Mouse (Mus musculus) heart, postnatal 25 days (tissue): ENCODE measurements at regions not wholly inside any gene's neighbourhood (a gene's known extent, or its start where the extent isn't known, plus 50 kb on each side); places are given as distances from the start of the nearest gene placed in this dataset.

Source experiments
- DNase-seq: peaks from one replicate; pipeline ENCODE4 v3.0.0; 2022; ENCODE audit warnings: low spot score
- intact Hi-C: fragments of 180-260 bp; cut with DNase I; formaldehyde crosslinking; loops from one replicate; pipeline ENCODE4 v1.15.1; 2025

GRCm38 (mm10) chr6:93410416-93411076 lies 467.3 kb upstream of the Adamts9 start:
- no peak for DNase-seq
- intact Hi-C loops: no loop called here

GRCm38 (mm10) chr6:93398551-93398950 lies 455.3 kb upstream of the Adamts9 start:
- DNase-seq: no peak
- intact Hi-C loops: no loop called here

GRCm38 (mm10) chr6:93397074-93397473 lies 453.8 kb upstream of the Adamts9 start:
- intact Hi-C loops: no loop called here
- no peak for DNase-seq

- intact Hi-C loops: no loop called here
- no peak for DNase-seq
Observed at GRCm38 (mm10) chr6:93395952-93396351, 452.7 kb upstream of the Adamts9 start.

GRCm38 (mm10) chr6:93395296-93395695 lies 452.0 kb upstream of the Adamts9 start:
- DNase-seq: no peak
- intact Hi-C loops: no loop called here

GRCm38 (mm10) chr6:93393551-93393950 lies 450.3 kb upstream of the Adamts9 start:
- no peak for DNase-seq
- intact Hi-C loops: no loop called here

GRCm38 (mm10) chr6:93392402-93392801 lies 449.1 kb upstream of the Adamts9 start:
- DNase-seq: no peak
- intact Hi-C loops: no loop called here

- intact Hi-C loops: no loop called here
- no peak for DNase-seq
Observed at GRCm38 (mm10) chr6:93391166-93391565, 447.9 kb upstream of the Adamts9 start.

- no peak for DNase-seq
- intact Hi-C loops: no loop called here
Observed at GRCm38 (mm10) chr6:93371341-93371740, 428.0 kb upstream of the Adamts9 start.

GRCm38 (mm10) chr6:93363846-93364245 lies 420.6 kb upstream of the Adamts9 start:
- no peak for DNase-seq
- intact Hi-C loops: no loop called here

- no peak for DNase-seq
- intact Hi-C loops: no loop called here
Observed at GRCm38 (mm10) chr6:93353353-93354125, 410.2 kb upstream of the Adamts9 start.

- intact Hi-C loops: no loop called here
- DNase-seq: no peak
Observed at GRCm38 (mm10) chr6:93349936-93350700, 406.8 kb upstream of the Adamts9 start.

- no peak for DNase-seq
- intact Hi-C loops: no loop called here
Observed at GRCm38 (mm10) chr6:93348141-93348540, 404.8 kb upstream of the Adamts9 start.

GRCm38 (mm10) chr6:93328683-93329082 lies 385.4 kb upstream of the Adamts9 start:
- intact Hi-C loops: no loop called here
- no peak for DNase-seq

- DNase-seq: no peak
- intact Hi-C loops: no loop called here
Observed at GRCm38 (mm10) chr6:93327930-93328329, 384.6 kb upstream of the Adamts9 start.

- intact Hi-C loops: no loop called here
Observed at GRCm38 (mm10) chr6:93323881-93324280, 380.6 kb upstream of the Adamts9 start.

GRCm38 (mm10) chr6:93314625-93315024 lies 371.3 kb upstream of the Adamts9 start:
- intact Hi-C loops: loop anchor here (5.0 to 10.0 kb wide), 3 partner anchors 42 to 220 kb away; no protein-coding TSS in a partner anchor
- DNase-seq: no peak

More at GRCm38 (mm10) chr6:93323881-93324280, 380.6 kb upstream of the Adamts9 start:
- no peak for DNase-seq

- DNase-seq: no peak
- intact Hi-C loops: no loop called here
Observed at GRCm38 (mm10) chr6:93305176-93305575, 361.9 kb upstream of the Adamts9 start.

- no peak for DNase-seq
- intact Hi-C loops: no loop called here
Observed at GRCm38 (mm10) chr6:93297975-93298374, 354.7 kb upstream of the Adamts9 start.

GRCm38 (mm10) chr6:93291711-93292110 lies 348.4 kb upstream of the Adamts9 start:
- no peak for DNase-seq
- intact Hi-C loops: no loop called here

GRCm38 (mm10) chr6:93288421-93288820 lies 345.1 kb upstream of the Adamts9 start:
- intact Hi-C loops: loop anchor here (5.0 kb wide), 2 partner anchors 154 to 249 kb away; no protein-coding TSS in a partner anchor
- no peak for DNase-seq
